Mouse (Mus musculus) c-Kit-positive CD71-positive TER-119-negative erythroid progenitor cells, embryonic 14.5 days (primary cell): ENCODE data around the gene Bcl2.
"Not testable (repeated sequence)": the region's sequence is repeated elsewhere in the genome, so short reads cannot be mapped to it uniquely, and the experiment has no call there.

ENCODE experiments used
- DNase-seq: peaks from one replicate; pipeline ENCODE4 v3.0.0-alpha.2; 2013; ENCODE audit warnings: low read depth

Bcl2 gene

GRCm38 (mm10) chr1:106713621-106714529 is at the start of gene Bcl2:
Bcl2 (minus strand) TSS chr1:106714274.
- no peak for DNase-seq

- DNase-seq, result no peak
Observed at GRCm38 (mm10) chr1:106760750-106761149, 46.7 kb upstream of the Bcl2 start.

GRCm38 (mm10) chr1:106759572-106760435 is 45.7 kb upstream of the Bcl2 start, which contains the start of gene Kdsr:
Kdsr (minus strand) TSS chr1:106759727.
- DNase-seq, result peak; percentile 88

- peak; percentile 31 for DNase-seq
Observed at GRCm38 (mm10) chr1:106758734-106759571, 44.9 kb upstream of the Bcl2 start.

- no peak for DNase-seq
Observed at GRCm38 (mm10) chr1:106756633-106757032, 42.6 kb upstream of the Bcl2 start.

GRCm38 (mm10) chr1:106752013-106752412 is 37.9 kb upstream of the Bcl2 start:
- no peak for DNase-seq

- no peak for DNase-seq
Observed at GRCm38 (mm10) chr1:106750656-106751055, 36.6 kb upstream of the Bcl2 start.

- no peak for DNase-seq
Observed at GRCm38 (mm10) chr1:106748555-106749315, 34.7 kb upstream of the Bcl2 start.

GRCm38 (mm10) chr1:106742980-106743379 is 28.9 kb upstream of the Bcl2 start:
- DNase-seq, result no peak

- no peak for DNase-seq
Observed at GRCm38 (mm10) chr1:106740735-106741134, 26.7 kb upstream of the Bcl2 start.

- no peak for DNase-seq
Observed at GRCm38 (mm10) chr1:106739810-106740209, 25.7 kb upstream of the Bcl2 start.

GRCm38 (mm10) chr1:106738092-106738491 is 24.0 kb upstream of the Bcl2 start:
- DNase-seq, result no peak

GRCm38 (mm10) chr1:106736211-106736610 is 22.1 kb upstream of the Bcl2 start:
- DNase-seq, result no peak

- no peak for DNase-seq
Observed at GRCm38 (mm10) chr1:106735586-106735985, 21.5 kb upstream of the Bcl2 start.

GRCm38 (mm10) chr1:106722061-106722460 is 8.0 kb upstream of the Bcl2 start:
- no peak for DNase-seq

GRCm38 (mm10) chr1:106717736-106718135 is 3.7 kb upstream of the Bcl2 start:
- DNase-seq, result not testable (repeated sequence)

- no peak for DNase-seq
Observed at GRCm38 (mm10) chr1:106717071-106717601, 3.1 kb upstream of the Bcl2 start.

- no peak for DNase-seq
Observed at GRCm38 (mm10) chr1:106716141-106716540, 2.1 kb upstream of the Bcl2 start.

- DNase-seq, result no peak
Observed at GRCm38 (mm10) chr1:106715111-106716083, 1.3 kb upstream of the Bcl2 start.
